Mouse (Mus musculus) cerebellum, postnatal 36 days (tissue): ENCODE results near the gene Hhipl1.

Experiments
- DNase-seq, 2 experiments: peaks; one replicate each; pipeline ENCODE4 v3.0.0; 2021 to 2022; ENCODE audit warnings: mixed read lengths in 2 of 2

Hhipl1 gene

DNA sequence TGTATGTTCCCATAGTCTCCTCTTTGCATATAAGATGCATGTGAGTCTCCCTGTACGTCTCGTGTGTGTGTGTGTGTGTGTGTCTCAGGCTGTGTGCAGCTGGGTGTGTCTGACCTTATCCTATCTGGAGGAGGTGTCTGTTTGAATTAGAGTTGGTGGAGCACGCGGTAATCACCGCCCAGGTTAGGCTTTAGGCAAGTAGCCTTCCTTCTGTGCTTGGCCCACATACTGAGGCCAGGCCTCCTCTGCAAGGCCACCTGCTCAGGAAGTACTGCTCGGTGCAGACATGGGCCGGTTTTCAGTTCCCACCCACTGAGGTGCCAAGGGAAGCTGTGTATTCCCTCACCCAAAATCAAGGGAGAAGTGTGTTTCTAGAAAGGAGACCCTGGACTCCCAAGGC is 59.8 kb downstream of the Hhipl1 start:
- DNase-seq = no peak

DNA sequence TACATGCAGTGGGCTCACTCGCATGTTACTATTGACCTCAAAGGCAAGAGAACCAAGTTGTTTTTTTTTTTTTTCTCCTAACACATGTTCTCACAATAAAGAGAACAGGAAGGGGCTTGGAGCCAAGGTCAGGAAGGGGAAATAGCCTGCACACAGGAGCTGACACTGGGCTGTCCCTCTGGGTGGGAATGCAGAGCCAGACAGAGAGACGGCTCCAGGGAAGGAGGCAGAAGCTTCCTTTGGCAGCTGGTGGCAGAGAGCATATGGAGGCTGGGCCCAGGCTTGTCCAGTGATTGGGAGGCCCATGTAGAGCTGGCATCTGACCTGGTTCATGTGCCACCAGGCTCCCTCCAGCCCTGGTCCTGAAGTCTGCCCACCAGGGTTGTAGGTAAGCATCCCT is 61.8 kb downstream of the Hhipl1 start:
- peak in 1 of 2 experiments; percentile 61 for DNase-seq

GRCm38 (mm10) chr12:108368921-108369320 is 62.9 kb downstream of the Hhipl1 start:
- DNase-seq = no peak

GRCm38 (mm10) chr12:108370596-108371428 is 64.7 kb downstream of the Hhipl1 start, which contains the start of gene Eml1:
Gene Eml1 (plus strand): TSS chr12:108370957.
- no peak for DNase-seq

DNA sequence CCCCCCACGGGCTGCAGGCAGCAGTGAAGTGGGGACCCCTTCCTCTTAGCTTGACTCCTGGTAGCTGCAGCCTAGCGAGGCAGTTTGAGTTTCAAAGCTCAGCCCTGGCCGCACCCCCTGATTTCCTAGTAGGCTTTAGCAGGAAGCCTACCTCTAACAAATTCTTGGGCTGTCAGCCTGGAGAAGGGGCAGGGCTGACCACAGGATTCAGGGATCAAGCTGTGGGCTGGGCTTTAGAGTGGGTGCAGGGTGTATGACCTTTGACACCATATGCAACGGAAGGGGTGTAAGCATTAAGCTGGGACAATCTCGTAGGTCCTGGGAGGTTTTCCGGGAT is 65.3 kb downstream of the Hhipl1 start:
- no peak for DNase-seq

- peak; percentile 75 to 83 for DNase-seq
Measured at GRCm38 (mm10) chr12:108372241-108372640, 66.2 kb downstream of the Hhipl1 start.

DNA sequence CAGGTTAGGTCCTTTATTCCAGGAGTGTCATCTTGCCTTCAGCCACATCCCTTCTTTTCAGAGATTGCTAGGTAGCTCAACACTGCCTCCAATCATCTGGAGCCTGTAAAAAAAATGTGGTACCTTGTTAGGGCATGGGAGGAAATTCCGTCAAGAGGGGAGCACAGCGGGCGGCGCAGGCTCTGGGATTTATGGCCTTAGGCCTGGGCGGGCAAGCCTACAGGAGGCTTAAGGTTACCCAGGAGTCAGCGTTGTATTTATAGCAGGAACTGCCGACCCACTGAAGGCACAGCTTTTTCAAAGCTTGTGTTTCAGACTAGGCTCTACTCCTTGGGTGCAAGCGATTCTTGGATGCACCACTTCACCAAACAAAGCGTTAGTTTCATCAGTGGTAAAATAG is 67.5 kb downstream of the Hhipl1 start:
- DNase-seq = no peak

DNA sequence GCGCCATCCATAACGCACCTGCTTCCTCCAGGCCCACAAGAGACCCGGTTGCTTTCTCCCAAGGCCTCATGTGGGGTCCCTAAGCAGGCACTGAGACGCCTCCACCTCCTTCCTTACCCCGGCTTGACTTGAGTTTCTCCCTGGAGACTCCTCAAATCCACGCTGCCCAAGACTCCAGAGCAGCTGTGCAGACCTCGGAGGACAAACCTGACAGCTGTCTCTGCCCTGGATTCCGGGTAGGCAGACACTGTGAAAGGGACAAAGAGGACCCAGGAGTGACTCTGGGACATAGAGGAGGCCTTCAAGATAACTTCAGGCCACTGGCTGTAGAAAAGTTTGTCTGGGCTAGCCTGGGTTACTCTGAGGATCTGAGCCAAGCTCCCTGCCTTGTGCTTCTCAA is 68.6 kb downstream of the Hhipl1 start:
- no peak for DNase-seq

DNA sequence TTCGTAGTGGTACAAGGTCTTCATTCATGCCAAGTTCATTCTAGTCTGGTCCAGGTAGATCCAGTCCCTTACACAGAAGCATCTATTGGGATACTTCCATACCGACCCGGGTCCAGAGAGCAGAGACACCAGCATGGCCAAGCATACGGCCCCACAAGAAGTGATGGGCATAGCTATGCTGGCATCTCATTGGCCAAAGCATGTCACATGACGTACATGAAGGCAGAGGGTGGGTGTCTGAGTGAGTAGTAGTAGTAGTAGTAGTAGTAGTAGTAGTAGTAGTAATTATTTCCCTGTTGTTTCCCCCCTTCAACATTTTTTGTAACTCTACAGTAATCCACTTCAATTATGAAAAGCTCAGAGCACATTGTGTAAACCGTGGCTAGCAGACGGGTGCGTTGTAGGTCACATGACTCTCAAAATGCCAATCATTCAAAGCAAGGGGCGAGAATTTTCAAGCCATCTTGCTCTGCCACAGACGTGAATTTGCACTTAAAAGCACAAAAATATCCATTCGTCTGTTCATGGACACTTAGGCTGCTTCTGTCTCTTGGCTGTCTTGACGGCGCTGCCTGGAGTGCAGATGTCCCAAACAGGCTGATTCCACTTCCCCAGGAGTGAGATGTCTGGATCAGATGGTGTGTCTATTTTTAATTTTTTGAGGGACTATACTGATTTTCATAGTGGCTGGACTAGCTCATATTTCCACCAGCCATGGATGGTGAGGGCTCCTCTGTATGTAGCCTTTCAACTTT is 72.5 kb downstream of the Hhipl1 start:
- DNase-seq = no peak
